Mouse (Mus musculus) ES-Bruce4 (cell line): ENCODE results near the gene Amn.

Experiments
- CTCF ChIP-seq: IDR thresholded peaks from one replicate; pipeline ENCODE4 v1.8.1; 2011; ENCODE audit warnings: low read depth, low read length
- EP300 ChIP-seq: IDR thresholded peaks from 2 replicates; pipeline ENCODE4 v1.6.1; 2011; ENCODE audit warnings: low read depth, low read length; ENCODE audit not compliant: insufficient read depth

DNA sequence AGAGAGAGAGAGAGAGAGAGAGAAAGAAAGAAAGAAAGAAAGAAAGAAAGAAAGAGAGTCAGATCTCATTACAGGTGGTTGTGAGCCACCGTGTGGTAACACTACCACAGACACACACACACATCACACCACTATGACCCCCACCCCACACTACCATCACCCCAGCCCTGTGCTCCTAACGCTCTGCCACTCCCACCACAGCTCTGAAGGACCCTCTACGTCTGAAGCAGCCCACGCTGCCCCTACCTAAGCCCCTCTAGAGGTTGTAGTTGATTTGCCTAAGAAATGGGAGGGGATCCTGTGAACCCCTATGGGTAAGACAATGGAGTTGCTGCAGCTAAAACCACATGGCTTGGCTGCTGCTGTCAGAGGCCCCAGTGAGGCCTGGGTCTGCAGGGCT lies 12.7 kb downstream of the Amn start:
- no peak for TF ChIP-seq CTCF
- TF ChIP-seq EP300 = no peak
